12 mouse cellular contexts compared by ENCODE assay signal in the genomic region with DNA sequence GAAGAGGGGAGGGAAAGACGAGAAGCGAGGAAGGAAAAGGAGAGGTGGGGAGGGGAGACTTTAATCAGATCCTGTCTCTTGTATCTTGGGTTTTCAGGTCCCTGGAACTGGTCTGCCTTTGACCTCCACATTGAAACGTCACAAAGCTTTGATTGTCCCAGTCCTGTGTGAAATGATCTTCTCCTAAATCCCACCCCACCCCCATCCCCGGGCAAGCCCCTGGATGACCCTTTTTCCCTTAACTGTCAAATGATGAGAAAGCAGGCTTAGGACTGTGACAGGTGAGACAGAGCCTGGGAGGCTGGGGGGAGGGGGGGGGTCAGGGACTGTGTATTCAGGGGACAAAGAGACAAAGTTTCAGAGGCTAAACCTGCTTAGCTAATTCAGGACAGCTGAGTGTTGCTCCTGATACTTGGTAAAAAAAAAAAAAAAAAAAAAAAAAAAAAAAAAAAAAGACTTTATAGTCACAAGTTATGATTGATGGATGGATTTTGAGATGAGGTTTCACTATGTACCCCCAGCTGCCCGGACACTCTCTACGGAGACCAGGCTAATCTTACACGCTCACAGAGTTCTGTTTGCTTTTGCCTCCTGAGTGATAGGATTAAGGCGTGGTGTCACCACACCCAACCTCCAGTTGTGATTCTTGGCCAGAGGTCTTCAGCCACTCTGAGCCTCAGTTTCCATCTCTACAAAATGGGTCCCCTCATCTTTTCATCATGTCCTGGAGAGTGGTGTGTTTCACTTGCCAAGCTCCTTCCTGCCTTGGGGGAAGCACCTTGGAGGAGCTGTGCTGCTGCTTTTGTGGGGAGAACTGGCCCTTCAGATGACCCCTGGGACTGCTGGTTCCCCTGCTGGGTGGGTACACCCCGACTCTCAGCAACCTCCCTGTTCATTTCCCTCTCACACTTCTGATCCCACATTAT. TPM values are rescaled to one million over a fixed set of nuclear protein-coding genes. Genes with fewer than 3 reads are reported as not detected.
A peak's percentile ranks its signal among the peaks of the same experiment; 100 is the strongest.
DNase-seq lines count a peak whose midpoint lies in the region; ATAC-seq and TF ChIP-seq lines count a peak whose summit lies in the region.
"Had no signal": no experiment of that assay in that cellular context is flagged by ENCODE, and none has a peak within 500 bp of the region (broad histone marks: within the 10 kb centered on the region; RNA-seq: fewer than 3 reads in every experiment).

No protein-coding gene starts in this region.

- no peak overlapping the region for H3K4me3 ChIP-seq in liver, embryonic 16.5 days (ENCODE audit: low read depth, low read length)
- H3K4me3 ChIP-seq in ES-E14 (ENCODE audit: insufficient read depth in 1 of 2, low read depth in 1 of 2, low read length in 2 of 2, poor library complexity in 1 of 2, severe bottlenecking in 1 of 2): no peak overlapping the region
- H3K4me3 ChIP-seq in limb, embryonic 13.5 days: no peak overlapping the region
- H3K4me3 ChIP-seq: neural tube, embryonic 13.5 days had no signal

- ATAC-seq in liver, embryonic 16.5 days (ENCODE audit: low read depth): no peak
- no peak for ATAC-seq in limb, embryonic 13.5 days (ENCODE audit: low FRiP score, low read depth)
- no peak for ATAC-seq in monocyte, adult 5-6 weeks (replicated peaks; ENCODE audit: insufficient number of reproducible peaks, low FRiP score, low TSS enrichment, poor library complexity, severe bottlenecking)

- H3K9me3 ChIP-seq in liver, embryonic 16.5 days (replicated peaks; ENCODE audit: control insufficient read depth, low read length): no peaks in the 10 kb centered on the region
- H3K9me3 ChIP-seq in ES-E14 (ENCODE audit: control insufficient read depth, insufficient read depth, low read depth, low read length): no peaks in the 10 kb centered on the region
- H3K9me3 ChIP-seq in limb, embryonic 13.5 days: no peaks in the 10 kb centered on the region
- H3K9me3 ChIP-seq: neural tube, embryonic 13.5 days had no signal

- H3K27ac ChIP-seq in liver, embryonic 16.5 days (ENCODE audit: low read length): peak overlapping the region; percentile 64
- H3K27ac ChIP-seq in ES-E14 (ENCODE audit: insufficient read depth, low read depth, low read length, poor library complexity, severe bottlenecking): no peak overlapping the region
- no peak overlapping the region for H3K27ac ChIP-seq in limb, embryonic 13.5 days
- H3K27ac ChIP-seq: neural tube, embryonic 13.5 days had no signal

- H3K4me2 ChIP-seq in liver, embryonic 16.5 days (ENCODE audit: low read depth, low read length): no peak overlapping the region
- no peak overlapping the region for H3K4me2 ChIP-seq in limb, embryonic 13.5 days (replicated peaks)

- peaks cover 36% of the 10 kb centered on the region for H3K4me1 ChIP-seq in liver, embryonic 16.5 days (ENCODE audit: control insufficient read depth, low read depth, low read length)
- H3K4me1 ChIP-seq in ES-E14 (ENCODE audit: control insufficient read depth in 2 of 2, insufficient read depth in 2 of 2, low read length in 2 of 2, poor library complexity in 1 of 2): peaks cover 6 to 30% of the 10 kb centered on the region in 2 experiments; a peak in 3 of 4 replicates
- H3K4me1 ChIP-seq in limb, embryonic 13.5 days: peaks cover 33% of the 10 kb centered on the region

- no peaks in the 10 kb centered on the region for H3K36me3 ChIP-seq in liver, embryonic 16.5 days (ENCODE audit: control insufficient read depth, insufficient read depth)
- H3K36me3 ChIP-seq in ES-E14 (ENCODE audit: control insufficient read depth, insufficient read depth, low read length, poor library complexity, severe bottlenecking): no peaks in the 10 kb centered on the region
- no peaks in the 10 kb centered on the region for H3K36me3 ChIP-seq in limb, embryonic 13.5 days
- H3K36me3 ChIP-seq: neural tube, embryonic 13.5 days had no signal

- no peaks in the 10 kb centered on the region for H3K27me3 ChIP-seq in liver, embryonic 16.5 days (ENCODE audit: control insufficient read depth, insufficient read depth, low read depth, low read length)
- peaks cover 10% of the 10 kb centered on the region; the same call in 1 of the 2 replicates for H3K27me3 ChIP-seq in limb, embryonic 13.5 days

- WGBS in liver, embryonic 16.5 days (ENCODE audit: insufficient replicate concordance): 17% methylated on average over 9 of the region's 9 CpGs
- WGBS in limb, embryonic 13.5 days: 38% methylated on average over 9 of the region's 9 CpGs

- 0 out of 2 replicates have a peak overlapping the region, but pooled peaks have one; percentile 1 for H3K9ac ChIP-seq in liver, embryonic 16.5 days (ENCODE audit: low read depth, low read length)
- no peak overlapping the region for H3K9ac ChIP-seq in ES-E14 (ENCODE audit: insufficient read depth, low read depth, low read length, poor library complexity, severe bottlenecking)
- peak overlapping the region; percentile 39; the same call in 1 of the 2 replicates for H3K9ac ChIP-seq in limb, embryonic 13.5 days

- in situ Hi-C loops in ES-E14 (cut with MboI; ENCODE audit: low sequenced_read_pairs in 2 of 2, unreplicated experiment in 2 of 2): no loop called here

- peak; percentile 50 to 68 for DNase-seq in heart, adult 18-20 months
- no peak for DNase-seq in heart, postnatal 4 days
- DNase-seq in liver (no peak), ES-E14 (ENCODE audit: low read depth, low spot score) (no peak)
- no peak for DNase-seq in left cerebral cortex, adult 18-20 months (ENCODE audit: low spot score in 2 of 2)
- DNase-seq: cerebellum, postnatal 36 days had no signal

TF ChIP-seq in ES-E14, 5 proteins besides CTCF, POLR2A, EP300 and RAD21:
- TF ChIP-seq HCFC1 (IDR thresholded peaks at IDR 0.05; ENCODE audit: borderline replicate concordance, insufficient read depth, low read length) (no peak), ZNF384 (IDR thresholded peaks at IDR 0.05; ENCODE audit: low read depth, low read length) (peak; percentile 76)

RNA-seq across cellular contexts. Expression of gene Fkbp5, which starts 5.4 kb away (rescaled TPM):
- total RNA-seq in heart, adult 18-20 months (2021): 100 to 1,000 TPM in 1 of 2 experiments, 10 to 100 TPM in 1; 65.4 to 103 TPM
- 10 to 100 TPM; 21.4 to 22.0 TPM for total RNA-seq in heart, postnatal 4 days (2021)
- polyA plus RNA-seq in liver, embryonic 16.5 days (2015; fragmentation: Nextera tagmentation; extraction: Ambion mirVana): 18.9 and 21.5 TPM in 2 replicates
- 43.6 and 45.7 TPM in 2 replicates for total RNA-seq in ES-E14 (2012; rRNA removed)
- polyA plus RNA-seq in limb, embryonic 13.5 days (2015; fragmentation: Nextera tagmentation; extraction: Ambion mirVana): 26.2 and 27.3 TPM in 2 replicates
- total RNA-seq in left cerebral cortex, adult 18-20 months (2021): 10 to 100 TPM; 37.8 to 42.8 TPM
- 9.1 to 23.2 TPM (median 11.9 TPM) in 3 replicates for total RNA-seq in monocyte, adult 5-6 weeks (2017)

RNA-seq across cellular contexts. Expression of gene Armc12, which starts 18.7 kb away (rescaled TPM):
- total RNA-seq in heart, adult 18-20 months (2021): not detected
- not detected for total RNA-seq in heart, postnatal 4 days (2021)
- not detected in 2 replicates for polyA plus RNA-seq in liver, embryonic 16.5 days (2015; fragmentation: Nextera tagmentation; extraction: Ambion mirVana)
- not detected in 2 replicates for total RNA-seq in ES-E14 (2012; rRNA removed)
- not detected in 2 replicates for polyA plus RNA-seq in limb, embryonic 13.5 days (2015; fragmentation: Nextera tagmentation; extraction: Ambion mirVana)
- total RNA-seq in left cerebral cortex, adult 18-20 months (2021): not detected
- total RNA-seq in monocyte, adult 5-6 weeks (2017): 2.2 TPM in 1 of 3 replicates, not detected in the others
- total RNA-seq: adrenal gland, postnatal 14 days had no signal
- polyA plus RNA-seq: frontal cortex, adult 2 months; neural tube, embryonic 13.5 days had no signal

RNA-seq across cellular contexts. Expression of gene Clpsl2, which starts 37.3 kb away (rescaled TPM):
- total RNA-seq in heart, adult 18-20 months (2021): not detected
- total RNA-seq in heart, postnatal 4 days (2021): not detected
- polyA plus RNA-seq in liver, embryonic 16.5 days (2015; fragmentation: Nextera tagmentation; extraction: Ambion mirVana): not detected in 2 replicates
- not detected in 2 replicates for total RNA-seq in ES-E14 (2012; rRNA removed)
- polyA plus RNA-seq in limb, embryonic 13.5 days (2015; fragmentation: Nextera tagmentation; extraction: Ambion mirVana): not detected in 2 replicates
- total RNA-seq in left cerebral cortex, adult 18-20 months (2021): not detected
- total RNA-seq in monocyte, adult 5-6 weeks (2017): not detected in 3 replicates
- total RNA-seq: adrenal gland, postnatal 14 days had no signal
- polyA plus RNA-seq: frontal cortex, adult 2 months; neural tube, embryonic 13.5 days had no signal

RNA-seq across cellular contexts. Expression of gene Clps, which starts 48.7 kb away (rescaled TPM):
- total RNA-seq in heart, adult 18-20 months (2021): not detected
- total RNA-seq in heart, postnatal 4 days (2021): not detected
- polyA plus RNA-seq in liver, embryonic 16.5 days (2015; fragmentation: Nextera tagmentation; extraction: Ambion mirVana): 8.5 and 51.3 TPM in 2 replicates
- 2.5 and 2.9 TPM in 2 replicates for total RNA-seq in ES-E14 (2012; rRNA removed)
- 0.60 and 0.91 TPM in 2 replicates for polyA plus RNA-seq in limb, embryonic 13.5 days (2015; fragmentation: Nextera tagmentation; extraction: Ambion mirVana)
- not detected for total RNA-seq in left cerebral cortex, adult 18-20 months (2021)
- not detected in 3 replicates for total RNA-seq in monocyte, adult 5-6 weeks (2017)
- total RNA-seq: adrenal gland, postnatal 14 days had no signal
- polyA plus RNA-seq: neural tube, embryonic 13.5 days had no signal

Comparison
In these comparisons a context has a peak if more than half of its experiments do, and no peak if none do; other contexts are left out.
1. DNase-seq: peak in heart, adult 18-20 months (2 of 2); none in heart, postnatal 4 days (single experiment), liver (single experiment), ES-E14 (single experiment) and left cerebral cortex, adult 18-20 months (0 of 2).